Comparison of ENCODE assay signal across 22 mouse cellular contexts in the genomic region with DNA sequence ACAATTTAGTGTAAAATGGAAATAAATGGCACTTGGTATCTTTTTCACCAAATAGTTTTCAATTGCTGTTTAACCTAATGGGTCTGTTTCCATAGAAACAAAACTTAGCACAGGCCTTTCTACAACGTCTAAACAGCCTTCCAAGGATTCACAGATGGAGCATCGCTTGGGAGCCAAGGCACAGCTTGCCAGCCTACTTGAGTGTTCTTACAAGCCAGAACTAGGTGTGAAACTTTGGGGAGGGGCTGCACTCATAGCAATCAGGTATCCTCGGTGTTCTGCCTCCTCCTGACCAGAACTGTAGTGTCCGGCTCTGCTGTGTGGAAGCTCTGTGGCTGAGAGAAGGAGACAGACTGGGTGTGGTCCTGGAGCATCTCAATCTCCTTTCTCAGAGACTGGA.
DNase-seq lines count a peak whose midpoint lies in the region; ATAC-seq and TF ChIP-seq lines count a peak whose summit lies in the region.
"Had no signal": no experiment of that assay in that cellular context is flagged by ENCODE, and none has a peak within 500 bp of the region (broad histone marks: within the 10 kb centered on the region; RNA-seq: fewer than 3 reads in every experiment).

No protein-coding gene starts in this region.

- H3K9me3 ChIP-seq in forebrain, embryonic 16.5 days (ENCODE audit: control insufficient read depth, low read length) = no peaks in the 10 kb centered on the region
- H3K9me3 ChIP-seq: heart, embryonic 10.5 days; liver, embryonic 13.5 days; midbrain, embryonic 13.5 days; neural tube, embryonic 12.5 days; stomach, embryonic 15.5 days had no signal

- H3K27ac ChIP-seq in forebrain, embryonic 16.5 days (ENCODE audit: low read length) = no peak overlapping the region
- H3K27ac ChIP-seq: heart, embryonic 10.5 days; hindbrain, embryonic 14.5 days; kidney, postnatal 0 days; liver, embryonic 13.5 days; midbrain, embryonic 13.5 days; neural tube, embryonic 12.5 days; stomach, embryonic 15.5 days had no signal

- H3K9ac ChIP-seq in forebrain, embryonic 16.5 days (replicated peaks; ENCODE audit: low read depth, low read length) = no peak overlapping the region
- H3K9ac ChIP-seq: hindbrain, embryonic 14.5 days; liver, embryonic 13.5 days; midbrain, embryonic 13.5 days; neural tube, embryonic 12.5 days; stomach, embryonic 15.5 days had no signal

- H3K4me1 ChIP-seq in forebrain, embryonic 16.5 days (replicated peaks; ENCODE audit: control insufficient read depth, insufficient read depth, low read length) = peaks cover 10% of the 10 kb centered on the region
- H3K4me1 ChIP-seq: heart, embryonic 10.5 days; liver, embryonic 13.5 days; midbrain, embryonic 13.5 days; neural tube, embryonic 12.5 days; stomach, embryonic 15.5 days had no signal

- H3K36me3 ChIP-seq in forebrain, embryonic 16.5 days (ENCODE audit: control insufficient read depth, insufficient read depth) = no peaks in the 10 kb centered on the region
- H3K36me3 ChIP-seq: heart, embryonic 10.5 days; liver, embryonic 13.5 days; midbrain, embryonic 13.5 days; neural tube, embryonic 12.5 days; stomach, embryonic 15.5 days had no signal

- ATAC-seq in forebrain, embryonic 16.5 days = peak; percentile 86
- ATAC-seq in monocyte, adult 5-6 weeks (replicated peaks; ENCODE audit: insufficient number of reproducible peaks, low FRiP score, low TSS enrichment, poor library complexity, severe bottlenecking) = no peak
- ATAC-seq: inflammation-experienced regulatory T-cells, adult 6 months; midbrain, embryonic 13.5 days had no signal

- DNase-seq in layer of hippocampus, adult 11-12 months (ENCODE audit: low spot score) = peak; percentile 37
- no peak for DNase-seq in layer of hippocampus, postnatal 25 days (ENCODE audit: extremely low spot score in 1 of 2, low spot score in 1 of 2)
- DNase-seq in brain, embryonic 14.5 days (ENCODE audit: low read depth) = peak; percentile 65
- DNase-seq in layer of hippocampus, adult 9-11 months = peak; percentile 75
- DNase-seq in gastrocnemius, adult 8-10 months (ENCODE audit: low spot score in 2 of 2) = no peak
- DNase-seq: adrenal gland, adult 8-10 months; cerebellum, adult 9-10 months; heart, postnatal 4 days; kidney, adult 2 months; liver, embryonic 13.5 days; lung, adult 2 months; thymus, adult 18-20 months had no signal

- TF ChIP-seq CTCF in brain, embryonic 14.5 days (IDR thresholded peaks at IDR 0.05; ENCODE audit: borderline replicate concordance, extremely low read depth, insufficient read depth, insufficient read length) = no peak

- 54% methylated on average over 4 of the region's 4 CpGs for WGBS in forebrain, embryonic 16.5 days

- no peak for TF ChIP-seq POLR2A in brain, embryonic 14.5 days (IDR thresholded peaks at IDR 0.05; ENCODE audit: borderline replicate concordance, extremely low read depth, insufficient read depth, insufficient read length, poor library complexity, severe bottlenecking)

- no peak overlapping the region for H3K4me3 ChIP-seq in forebrain, embryonic 16.5 days (replicated peaks; ENCODE audit: low read length)
- H3K4me3 ChIP-seq: heart, embryonic 10.5 days; liver, embryonic 13.5 days; megakaryocyte, embryonic 14.5 days; midbrain, embryonic 13.5 days; neural tube, embryonic 12.5 days; stomach, embryonic 15.5 days had no signal

- no peaks in the 10 kb centered on the region for H3K27me3 ChIP-seq in forebrain, embryonic 16.5 days (replicated peaks; ENCODE audit: control insufficient read depth, insufficient read depth, low read length)
- H3K27me3 ChIP-seq: liver, embryonic 13.5 days; midbrain, embryonic 13.5 days; neural tube, embryonic 12.5 days; stomach, embryonic 15.5 days had no signal

- H3K4me2 ChIP-seq in forebrain, embryonic 16.5 days (ENCODE audit: low read length) = no peak overlapping the region
- H3K4me2 ChIP-seq: hindbrain, embryonic 14.5 days; liver, embryonic 13.5 days; midbrain, embryonic 13.5 days; neural tube, embryonic 12.5 days; stomach, embryonic 15.5 days had no signal

Comparison
In these comparisons a context has a peak if more than half of its experiments do, and no peak if none do; other contexts are left out.
1. DNase-seq: peak in layer of hippocampus, adult 11-12 months (single experiment), brain, embryonic 14.5 days (single experiment) and layer of hippocampus, adult 9-11 months (single experiment); none in layer of hippocampus, postnatal 25 days (0 of 2) and gastrocnemius, adult 8-10 months (0 of 2).